Mouse (Mus musculus): ENCODE results near the gene Got1. TPM values are rescaled to one million over a fixed set of nuclear protein-coding genes. Genes with fewer than 3 reads are reported as not detected.

The Got1 gene
- total and polyA plus RNA-seq, 3 experiments: 12.7 to 60.3 (median 57.9) TPM

GRCm38 (mm10) chr19:43535372-43535771 is 11.0 kb upstream of the Got1 start:
- no peak for TF ChIP-seq GATA2 (IDR thresholded peaks at IDR 0.05; ENCODE audit: borderline replicate concordance, low read depth, low read length)
- no peak for TF ChIP-seq TAL1 (conservative IDR thresholded peaks at IDR 0.05; ENCODE audit: low read depth, low read length)
- no peak for TF ChIP-seq GATA1 (IDR thresholded peaks at IDR 0.05; ENCODE audit: borderline replicate concordance, low read length)
- no peak for TF ChIP-seq POLR2AphosphoS5 (IDR thresholded peaks at IDR 0.05; ENCODE audit: insufficient replicate concordance, low read depth, low read length)
- TF ChIP-seq CTCF (IDR thresholded peaks at IDR 0.05; ENCODE audit: low read depth, low read length): no peak

GRCm38 (mm10) chr19:43530921-43531320 is 6.5 kb upstream of the Got1 start:
- no peak for ATAC-seq (ENCODE audit: extremely low read depth, insufficient number of reproducible peaks, low FRiP score, poor library complexity, severe bottlenecking)
- no peak for DNase-seq (ENCODE audit: low spot score)
- Histone ChIP-seq H3K4me1 (ENCODE audit: insufficient read depth, low read depth, low read length) (peaks cover 15% of the 10 kb centered on the region), H3K27me3 (ENCODE audit: insufficient read depth, low read length) (peaks cover 3% of the 10 kb centered on the region; the same call in 1 of the 2 replicates), H3K4me3 (ENCODE audit: low read depth, low read length) (no peak overlapping the region), H3K36me3 (replicated peaks) (no peaks in the 10 kb centered on the region), H3K9me3 (replicated peaks) (no peaks in the 10 kb centered on the region)
- TF ChIP-seq POLR2AphosphoS5 (IDR thresholded peaks at IDR 0.05; ENCODE audit: insufficient replicate concordance, low read depth, low read length) (no peak), GATA1 (IDR thresholded peaks at IDR 0.05; ENCODE audit: borderline replicate concordance, low read length) (no peak), CTCF (IDR thresholded peaks at IDR 0.05; ENCODE audit: low read depth, low read length) (no peak), GATA2 (IDR thresholded peaks at IDR 0.05; ENCODE audit: borderline replicate concordance, low read depth, low read length) (no peak), TAL1 (conservative IDR thresholded peaks at IDR 0.05; ENCODE audit: low read depth, low read length) (no peak)

More at GRCm38 (mm10) chr19:43535372-43535771, 11.0 kb upstream of the Got1 start:
- H3K9me3 ChIP-seq (replicated peaks): no peaks in the 10 kb centered on the region
- no peak overlapping the region; the same call in 1 of the 2 replicates for H3K4me3 ChIP-seq (ENCODE audit: low read depth, low read length)
- H3K27me3 ChIP-seq (ENCODE audit: insufficient read depth, low read length): peaks cover 8% of the 10 kb centered on the region
- H3K36me3 ChIP-seq (replicated peaks): no peaks in the 10 kb centered on the region
- ATAC-seq (ENCODE audit: extremely low read depth, insufficient number of reproducible peaks, low FRiP score, poor library complexity, severe bottlenecking) (no peak), DNase-seq (ENCODE audit: low spot score) (no peak)
- H3K4me1 ChIP-seq (ENCODE audit: insufficient read depth, low read depth, low read length): peaks cover 5% of the 10 kb centered on the region

- ATAC-seq (ENCODE audit: extremely low read depth, insufficient number of reproducible peaks, low FRiP score, poor library complexity, severe bottlenecking): peak; percentile 68
- Histone ChIP-seq H3K4me3 (ENCODE audit: low read depth, low read length) (peak overlapping the region; percentile 38; the same call in 1 of the 2 replicates), H3K9me3 (replicated peaks) (no peaks in the 10 kb centered on the region), H3K36me3 (replicated peaks) (no peaks in the 10 kb centered on the region), H3K4me1 (ENCODE audit: insufficient read depth, low read depth, low read length) (peaks cover 20% of the 10 kb centered on the region), H3K27me3 (ENCODE audit: insufficient read depth, low read length) (peaks cover 1% of the 10 kb centered on the region; the same call in 1 of the 2 replicates)
- TF ChIP-seq POLR2AphosphoS5 (IDR thresholded peaks at IDR 0.05; ENCODE audit: insufficient replicate concordance, low read depth, low read length) (no peak), GATA1 (IDR thresholded peaks at IDR 0.05; ENCODE audit: borderline replicate concordance, low read length) (no peak), TAL1 (conservative IDR thresholded peaks at IDR 0.05; ENCODE audit: low read depth, low read length) (no peak), GATA2 (IDR thresholded peaks at IDR 0.05; ENCODE audit: borderline replicate concordance, low read depth, low read length) (no peak), CTCF (IDR thresholded peaks at IDR 0.05; ENCODE audit: low read depth, low read length) (peak; percentile 33; the same call in 1 of the 2 replicates)
- DNase-seq (ENCODE audit: low spot score): peak; percentile 13
Observed at GRCm38 (mm10) chr19:43530197-43530770, 5.9 kb upstream of the Got1 start.

- peaks cover 36% of the 10 kb centered on the region for H3K4me1 ChIP-seq (ENCODE audit: insufficient read depth, low read depth, low read length)
- ATAC-seq (ENCODE audit: extremely low read depth, insufficient number of reproducible peaks, low FRiP score, poor library complexity, severe bottlenecking) (no peak), DNase-seq (ENCODE audit: low spot score) (no peak)
Observed at GRCm38 (mm10) chr19:43528056-43528587, 3.7 kb upstream of the Got1 start.

GRCm38 (mm10) chr19:43527131-43527530 is 2.7 kb upstream of the Got1 start:
- no peak for TF ChIP-seq GATA2 (IDR thresholded peaks at IDR 0.05; ENCODE audit: borderline replicate concordance, low read depth, low read length)
- no peak for ATAC-seq (ENCODE audit: extremely low read depth, insufficient number of reproducible peaks, low FRiP score, poor library complexity, severe bottlenecking)
- no peaks in the 10 kb centered on the region for H3K9me3 ChIP-seq (replicated peaks)

More at GRCm38 (mm10) chr19:43528056-43528587, 3.7 kb upstream of the Got1 start:
- Histone ChIP-seq H3K36me3 (replicated peaks) (no peaks in the 10 kb centered on the region), H3K4me3 (ENCODE audit: low read depth, low read length) (no peak overlapping the region), H3K9me3 (replicated peaks) (no peaks in the 10 kb centered on the region), H3K27me3 (ENCODE audit: insufficient read depth, low read length) (no peaks in the 10 kb centered on the region; the same call in 1 of the 2 replicates)
- TF ChIP-seq TAL1 (conservative IDR thresholded peaks at IDR 0.05; ENCODE audit: low read depth, low read length) (no peak), GATA2 (IDR thresholded peaks at IDR 0.05; ENCODE audit: borderline replicate concordance, low read depth, low read length) (no peak), CTCF (IDR thresholded peaks at IDR 0.05; ENCODE audit: low read depth, low read length) (no peak), POLR2AphosphoS5 (IDR thresholded peaks at IDR 0.05; ENCODE audit: insufficient replicate concordance, low read depth, low read length) (no peak), GATA1 (IDR thresholded peaks at IDR 0.05; ENCODE audit: borderline replicate concordance, low read length) (no peak)

DNA sequence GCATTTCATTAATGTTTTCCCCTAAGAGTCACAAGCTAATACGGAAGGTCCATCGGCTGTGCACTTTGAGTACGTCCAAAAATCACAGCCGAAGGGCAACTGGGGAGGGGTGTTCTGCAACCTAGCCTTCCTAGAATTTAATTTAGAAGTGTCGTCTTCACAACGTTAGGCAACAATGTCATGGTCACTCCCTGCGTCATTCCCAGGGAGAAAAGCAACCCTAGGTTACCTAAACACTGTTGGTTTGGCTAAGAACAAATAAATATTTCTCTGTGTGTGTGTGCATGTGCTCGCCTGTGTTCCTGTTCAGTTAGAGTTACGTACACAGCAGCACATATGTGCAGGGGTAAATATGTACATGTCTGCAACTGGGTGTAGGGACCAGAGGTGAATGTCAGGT is 1.6 kb upstream of the Got1 start:
- Histone ChIP-seq H3K4me3 (ENCODE audit: low read depth, low read length) (no peak overlapping the region), H3K36me3 (replicated peaks) (peaks cover 14% of the 10 kb centered on the region), H3K4me1 (ENCODE audit: insufficient read depth, low read depth, low read length) (peaks cover 50% of the 10 kb centered on the region), H3K27me3 (ENCODE audit: insufficient read depth, low read length) (no peaks in the 10 kb centered on the region), H3K9me3 (replicated peaks) (no peaks in the 10 kb centered on the region)
- no peak for ATAC-seq (ENCODE audit: extremely low read depth, insufficient number of reproducible peaks, low FRiP score, poor library complexity, severe bottlenecking)
- TF ChIP-seq CTCF (IDR thresholded peaks at IDR 0.05; ENCODE audit: low read depth, low read length): no peak
- no peak for TF ChIP-seq TAL1 (conservative IDR thresholded peaks at IDR 0.05; ENCODE audit: low read depth, low read length)
- no peak for TF ChIP-seq GATA2 (IDR thresholded peaks at IDR 0.05; ENCODE audit: borderline replicate concordance, low read depth, low read length)
- no peak for TF ChIP-seq POLR2AphosphoS5 (IDR thresholded peaks at IDR 0.05; ENCODE audit: insufficient replicate concordance, low read depth, low read length)
- no peak for TF ChIP-seq GATA1 (IDR thresholded peaks at IDR 0.05; ENCODE audit: borderline replicate concordance, low read length)
- no peak for DNase-seq (ENCODE audit: low spot score)

More at GRCm38 (mm10) chr19:43527131-43527530, 2.7 kb upstream of the Got1 start:
- Histone ChIP-seq H3K4me1 (ENCODE audit: insufficient read depth, low read depth, low read length) (peaks cover 40% of the 10 kb centered on the region), H3K36me3 (replicated peaks) (peaks cover 3% of the 10 kb centered on the region), H3K4me3 (ENCODE audit: low read depth, low read length) (no peak overlapping the region), H3K27me3 (ENCODE audit: insufficient read depth, low read length) (no peaks in the 10 kb centered on the region; the same call in 1 of the 2 replicates)
- DNase-seq (ENCODE audit: low spot score): no peak
